Mouse (Mus musculus) CD8-positive naive resting alpha-beta T cell, adult 2 months (primary cell): ENCODE data around the gene Asb8.

Source experiments
- DNase-seq, 2 experiments: peaks; one replicate each; pipeline ENCODE4 v3.0.0; 2022; ENCODE audit warnings: low read depth in 2 of 2, low spot score in 2 of 2

Asb8 gene

GRCm38 (mm10) chr15:98165525-98165924 lies at the start of gene Asb8:
Gene Asb8 (minus strand): TSS chr15:98165625.
- DNase-seq, result no peak

GRCm38 (mm10) chr15:98214130-98214529 lies 48.7 kb upstream of the Asb8 start:
- no peak for DNase-seq

GRCm38 (mm10) chr15:98213336-98213870 lies 48.0 kb upstream of the Asb8 start:
- DNase-seq, result no peak

DNA sequence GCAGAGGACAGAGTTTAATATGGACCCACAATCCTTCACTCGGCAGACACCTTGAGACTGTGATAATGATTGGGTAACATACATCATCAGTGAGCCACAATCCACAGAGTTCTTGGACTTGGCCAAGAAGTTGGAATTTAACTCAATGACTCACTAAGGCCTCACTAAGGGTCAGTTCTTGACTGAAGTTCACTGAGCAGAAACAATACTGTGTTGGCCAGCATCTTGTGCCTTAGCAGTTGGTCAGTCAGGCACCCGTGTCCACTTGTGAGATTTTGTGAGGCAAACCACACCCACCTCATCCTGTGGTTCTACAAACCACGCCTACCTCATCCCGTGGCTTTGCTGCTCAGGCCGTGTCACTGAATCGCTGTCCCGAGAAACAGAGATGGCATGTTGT lies 44.3 kb upstream of the Asb8 start:
- DNase-seq, result no peak

GRCm38 (mm10) chr15:98195442-98195841 lies 30.0 kb upstream of the Asb8 start, which contains the start of gene Olfr288:
Gene Olfr288 (minus strand): TSS chr15:98195542.
- no peak for DNase-seq

- no peak for DNase-seq
These were observed 19.0 kb upstream of the Asb8 start for GRCm38 (mm10) chr15:98184456-98184855.

DNA sequence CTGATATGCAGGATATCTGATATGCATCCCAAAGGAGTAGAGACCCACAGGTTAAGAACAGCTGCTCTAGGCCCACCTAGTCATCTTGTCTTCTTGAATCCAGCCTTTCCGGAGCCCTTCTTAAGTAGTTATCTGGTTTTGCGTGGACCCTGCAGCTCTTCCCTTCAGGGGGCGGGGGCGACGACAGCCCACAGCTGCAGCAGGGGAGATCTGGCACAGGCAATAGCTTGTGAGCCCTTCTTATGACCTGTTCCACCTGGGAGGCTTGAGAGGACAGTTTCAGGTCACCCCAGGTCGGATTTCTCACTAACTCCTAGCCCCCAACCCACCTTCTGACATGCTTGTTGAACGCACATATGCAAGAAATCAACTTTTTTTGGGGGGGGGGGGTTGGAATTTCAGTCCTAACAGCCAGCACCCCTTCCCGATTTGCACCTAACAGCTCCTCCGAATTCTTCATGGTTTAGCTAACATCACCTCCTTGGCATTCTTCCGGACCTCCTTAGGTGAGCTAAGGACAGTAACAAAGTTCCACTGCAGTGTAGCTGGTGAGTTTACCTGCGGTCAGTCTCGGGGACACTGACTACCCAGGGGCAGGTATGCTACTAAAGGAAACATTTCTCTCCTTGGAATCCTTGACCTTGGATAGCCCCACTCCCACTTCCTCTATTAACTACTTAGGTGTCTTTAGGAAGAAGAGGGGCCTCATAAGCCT lies 16.6 kb upstream of the Asb8 start:
- no peak for DNase-seq

GRCm38 (mm10) chr15:98181132-98181711 lies 15.8 kb upstream of the Asb8 start:
- peak; percentile 33 to 58 for DNase-seq

DNA sequence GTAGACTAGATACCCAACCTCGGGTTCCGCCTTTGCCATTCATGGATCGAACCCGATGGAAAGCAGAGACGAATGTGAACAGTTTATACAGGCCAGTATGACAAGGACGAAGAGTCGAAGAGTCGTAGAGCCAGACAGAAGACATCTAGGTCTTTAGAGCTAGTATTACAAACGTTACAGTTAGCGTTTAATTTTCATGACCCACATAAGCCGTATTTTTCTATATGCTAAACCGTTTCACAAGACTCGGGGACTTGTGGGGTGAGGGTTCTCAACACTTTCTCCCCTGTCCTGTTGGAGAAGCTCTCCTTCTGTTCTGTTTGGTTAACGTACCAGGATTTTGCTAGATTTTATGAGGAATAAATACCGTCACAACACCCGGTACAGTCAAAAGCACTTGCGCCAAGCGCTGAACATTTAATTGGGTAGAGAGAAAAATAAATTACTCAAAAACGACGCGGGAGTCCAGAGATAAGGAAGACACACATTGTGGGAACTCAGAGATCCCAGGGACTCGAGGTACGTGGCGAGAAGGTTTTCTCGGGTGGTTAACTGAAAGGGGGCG lies 15.2 kb upstream of the Asb8 start:
- DNase-seq, result no peak

DNA sequence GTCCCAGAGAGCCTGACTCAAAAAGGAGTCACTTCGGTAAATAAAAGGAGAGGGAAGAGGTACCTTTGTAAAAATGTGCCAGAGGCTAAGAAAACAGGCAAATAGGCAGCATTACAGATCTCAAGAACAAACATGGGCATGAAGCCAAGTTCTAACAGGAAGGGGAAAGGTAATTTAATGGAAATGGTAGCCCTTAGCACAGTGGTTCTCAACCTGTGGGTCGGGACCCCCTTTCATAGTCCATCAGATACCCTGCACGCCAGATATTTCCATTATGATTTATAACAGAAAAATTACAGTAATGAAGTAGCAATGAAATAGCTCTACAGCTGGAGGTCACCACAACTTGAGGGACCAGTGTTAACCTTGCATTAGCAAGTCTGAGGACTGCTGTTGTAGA lies 11.9 kb upstream of the Asb8 start:
- no peak for DNase-seq

DNA sequence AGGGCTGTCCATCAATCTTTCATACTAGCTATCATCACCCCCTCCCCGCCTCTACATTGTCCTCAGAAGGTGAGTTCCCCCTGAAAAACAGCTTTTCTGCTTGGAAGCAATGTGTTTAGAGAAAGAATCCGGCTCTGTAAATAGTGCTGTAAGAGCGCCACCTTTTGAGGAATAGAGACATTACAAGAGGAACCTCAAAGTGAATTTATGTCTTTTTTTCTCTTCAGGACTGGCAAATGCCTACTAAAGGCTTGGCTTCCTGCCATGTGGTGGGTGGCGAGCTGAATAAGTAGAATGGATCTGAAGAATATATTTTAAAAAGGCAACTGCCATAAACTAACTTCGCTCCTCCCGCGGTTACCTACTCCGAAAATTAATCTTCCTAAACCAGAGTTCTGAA lies 8.4 kb upstream of the Asb8 start:
- peak in 1 of 2 experiments; percentile 13 for DNase-seq

DNA sequence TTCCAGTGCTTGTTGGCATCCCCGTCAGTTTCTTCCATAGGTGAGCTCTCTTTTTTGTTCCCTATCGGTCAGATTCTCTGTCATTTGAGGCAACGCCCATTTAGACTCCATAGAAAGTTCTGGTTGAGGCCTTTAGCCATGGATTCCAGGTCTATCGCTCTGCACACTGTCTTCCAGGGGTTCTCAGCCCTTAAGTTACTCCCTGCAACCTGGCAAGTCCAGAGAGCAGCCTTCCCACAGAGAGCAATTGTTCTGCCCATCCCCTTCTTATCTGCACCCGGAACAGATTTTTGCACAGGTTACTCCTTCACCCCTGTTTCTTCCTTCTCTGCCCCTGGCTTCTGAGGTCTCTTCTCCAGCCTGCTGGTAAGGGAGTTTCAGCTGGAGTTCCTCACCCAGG lies 6.7 kb upstream of the Asb8 start:
- DNase-seq, result no peak

GRCm38 (mm10) chr15:98170917-98171316 lies 5.5 kb upstream of the Asb8 start:
- DNase-seq, result no peak

DNA sequence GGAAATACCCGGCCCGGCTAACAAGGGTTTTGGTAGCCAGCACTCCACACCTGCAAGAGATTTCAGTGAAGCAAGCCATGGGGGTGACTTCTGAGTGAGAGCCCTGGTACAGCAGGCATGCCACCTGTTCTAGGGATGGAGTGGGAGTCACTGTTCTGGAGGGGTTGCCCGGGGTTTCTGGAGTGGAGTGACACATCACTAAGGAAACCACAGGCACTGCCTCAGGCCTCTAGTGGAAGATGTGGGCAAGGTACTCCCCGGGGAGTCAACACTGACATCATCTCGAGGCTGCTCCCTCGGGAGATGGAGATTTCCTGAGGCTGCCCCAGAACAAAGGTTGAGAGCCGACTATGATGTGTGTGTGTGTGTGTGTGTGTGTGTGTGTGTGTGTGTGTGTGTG lies 4.9 kb upstream of the Asb8 start:
- DNase-seq, result no peak

- no peak for DNase-seq
These were observed 3.2 kb upstream of the Asb8 start for GRCm38 (mm10) chr15:98168622-98169004.

- peak; percentile 39 to 69 for DNase-seq
These were observed 2.5 kb upstream of the Asb8 start for GRCm38 (mm10) chr15:98167645-98168621.

GRCm38 (mm10) chr15:98166963-98167644 lies 1.7 kb upstream of the Asb8 start, which contains the start of gene Ccdc184:
Gene Ccdc184 (plus strand): TSS chr15:98167158.
- no peak for DNase-seq

DNA sequence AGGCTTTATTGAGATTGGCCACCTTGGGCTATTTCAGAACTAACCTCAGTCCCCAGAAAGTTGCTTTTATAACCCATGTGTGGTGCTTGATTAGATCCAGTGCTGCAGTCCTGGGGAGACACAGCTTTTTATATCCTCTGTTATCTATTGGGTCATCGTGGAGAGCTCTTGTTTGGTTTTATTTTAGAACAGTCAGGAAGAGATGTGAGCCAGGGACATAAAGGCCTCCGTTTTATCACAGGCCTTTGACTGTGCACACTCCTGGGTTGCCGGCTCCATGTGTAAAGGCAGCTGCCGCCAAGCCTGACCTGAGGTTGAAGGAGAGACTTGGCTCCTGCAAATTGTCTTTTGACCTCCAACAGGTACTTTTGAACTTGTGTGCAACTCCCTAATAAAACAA lies 2.9 kb downstream of the Asb8 start:
- no peak for DNase-seq

DNA sequence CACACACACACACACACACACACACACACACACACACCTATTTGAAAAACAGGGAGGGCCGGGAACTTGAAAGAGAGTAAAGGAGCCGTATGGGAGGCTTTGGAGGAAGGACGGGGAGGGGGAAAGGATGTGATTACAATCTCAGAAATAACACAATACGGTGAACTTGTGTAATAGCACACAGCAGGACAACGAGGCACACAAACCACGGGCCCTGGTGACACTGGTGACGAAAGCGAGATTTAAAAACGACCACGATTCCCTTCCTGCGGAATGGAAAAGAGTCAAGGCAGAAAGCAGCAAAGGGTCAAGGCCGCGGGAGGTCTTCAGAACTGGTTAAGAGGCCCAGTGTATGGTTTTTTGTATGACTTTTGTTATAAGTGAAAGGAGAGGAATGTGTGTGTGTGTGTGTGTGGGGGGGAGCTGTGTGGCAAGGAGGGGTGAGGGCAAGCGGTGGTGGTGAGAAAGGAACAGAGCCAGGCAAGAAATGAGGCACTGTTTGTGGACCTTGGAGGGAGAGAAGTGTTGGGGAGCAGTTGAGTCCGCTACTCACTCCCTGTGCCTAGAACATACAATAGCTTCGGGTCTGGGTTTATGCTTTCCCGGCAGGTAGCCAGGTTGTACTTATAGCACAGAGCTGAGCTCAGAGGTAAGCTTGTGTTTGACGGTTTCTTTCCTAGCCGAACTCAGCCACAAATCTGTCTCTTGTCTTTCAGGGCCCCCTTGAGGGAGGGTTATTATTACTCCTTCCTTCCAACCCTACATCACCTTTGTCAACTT lies 4.2 kb downstream of the Asb8 start:
- no peak for DNase-seq

DNA sequence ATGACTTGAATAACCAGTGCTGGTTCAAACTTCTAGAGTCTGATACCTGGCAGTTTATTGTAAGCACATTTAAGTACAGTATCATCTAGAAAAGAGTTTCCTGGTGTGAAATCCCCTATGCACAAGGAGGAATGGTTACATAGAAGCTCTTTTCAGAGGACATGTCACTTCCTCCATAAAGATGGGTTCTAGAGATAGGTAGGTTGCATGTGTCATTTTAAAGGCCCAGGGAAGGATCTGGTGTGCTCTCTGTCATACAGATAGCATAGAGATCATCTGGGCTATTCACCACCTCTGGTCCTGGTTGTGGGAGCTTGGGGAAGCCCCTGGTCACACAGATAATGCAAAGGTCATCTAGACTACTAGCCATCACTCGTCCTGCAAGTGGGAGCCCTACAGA lies 8.2 kb downstream of the Asb8 start:
- no peak for DNase-seq
